Mouse (Mus musculus): ENCODE results near the gene Nadsyn1. TPM values are rescaled to one million over a fixed set of nuclear protein-coding genes. Genes with fewer than 3 reads are reported as not detected.

The Nadsyn1 gene
- polyA plus RNA-seq, 1 experiment = 31.3 TPM

GRCm38 (mm10) chr7:143805199-143805624 is 17.4 kb downstream of the Nadsyn1 start:
- DNase-seq = peak; percentile 62

GRCm38 (mm10) chr7:143801195-143802065 is 21.2 kb downstream of the Nadsyn1 start:
- DNase-seq = no peak

More at GRCm38 (mm10) chr7:143805199-143805624, 17.4 kb downstream of the Nadsyn1 start:
- 37% methylated on average over 5 of the region's 5 CpGs for WGBS
- Histone ChIP-seq H3K4me1 (ENCODE audit: control insufficient read depth, insufficient read depth, low read length) (no peaks in the 10 kb centered on the region), H3K27ac (ENCODE audit: insufficient read depth, low read depth, low read length) (no peak overlapping the region), H3K4me3 (ENCODE audit: insufficient read depth, low read depth, low read length) (no peak overlapping the region), H3K36me3 (ENCODE audit: control insufficient read depth, insufficient read depth, low read length) (peaks cover 2% of the 10 kb centered on the region; the same call in 1 of the 2 replicates), H3K27me3 (replicated peaks; ENCODE audit: control insufficient read depth, insufficient read depth, low read length) (no peaks in the 10 kb centered on the region)
- TF ChIP-seq POLR2A (IDR thresholded peaks at IDR 0.05; ENCODE audit: low read depth, low read length) (no peak), CTCF (conservative IDR thresholded peaks at IDR 0.05; ENCODE audit: insufficient read depth, insufficient read length, low read depth, low read length) (no peak)

GRCm38 (mm10) chr7:143800770-143801169 is 21.9 kb downstream of the Nadsyn1 start:
- Histone ChIP-seq H3K4me3 (ENCODE audit: insufficient read depth, low read depth, low read length) (no peak overlapping the region), H3K36me3 (ENCODE audit: control insufficient read depth, insufficient read depth, low read length) (peaks cover 3% of the 10 kb centered on the region; the same call in 1 of the 2 replicates), H3K27ac (ENCODE audit: insufficient read depth, low read depth, low read length) (no peak overlapping the region), H3K4me1 (ENCODE audit: control insufficient read depth, insufficient read depth, low read length) (no peaks in the 10 kb centered on the region), H3K27me3 (replicated peaks; ENCODE audit: control insufficient read depth, insufficient read depth, low read length) (no peaks in the 10 kb centered on the region)
- WGBS = 82% methylated on average over 1 of the region's 1 CpGs
- no peak for TF ChIP-seq CTCF (conservative IDR thresholded peaks at IDR 0.05; ENCODE audit: insufficient read depth, insufficient read length, low read depth, low read length)
- TF ChIP-seq POLR2A (IDR thresholded peaks at IDR 0.05; ENCODE audit: low read depth, low read length) = no peak
- DNase-seq = no peak

More at GRCm38 (mm10) chr7:143801195-143802065, 21.2 kb downstream of the Nadsyn1 start:
- Histone ChIP-seq H3K4me3 (ENCODE audit: insufficient read depth, low read depth, low read length) (no peak overlapping the region), H3K27ac (ENCODE audit: insufficient read depth, low read depth, low read length) (no peak overlapping the region), H3K36me3 (ENCODE audit: control insufficient read depth, insufficient read depth, low read length) (peaks cover 3% of the 10 kb centered on the region; the same call in 1 of the 2 replicates), H3K27me3 (replicated peaks; ENCODE audit: control insufficient read depth, insufficient read depth, low read length) (no peaks in the 10 kb centered on the region), H3K4me1 (ENCODE audit: control insufficient read depth, insufficient read depth, low read length) (no peaks in the 10 kb centered on the region)
- TF ChIP-seq POLR2A (IDR thresholded peaks at IDR 0.05; ENCODE audit: low read depth, low read length) (no peak), CTCF (conservative IDR thresholded peaks at IDR 0.05; ENCODE audit: insufficient read depth, insufficient read length, low read depth, low read length) (no peak)
- WGBS = 79% methylated on average over 8 of the region's 8 CpGs

GRCm38 (mm10) chr7:143798783-143799182 is 23.9 kb downstream of the Nadsyn1 start:
- no peaks in the 10 kb centered on the region for H3K27me3 ChIP-seq (replicated peaks; ENCODE audit: control insufficient read depth, insufficient read depth, low read length)
- peaks cover 3% of the 10 kb centered on the region; the same call in 1 of the 2 replicates for H3K36me3 ChIP-seq (ENCODE audit: control insufficient read depth, insufficient read depth, low read length)
- H3K27ac ChIP-seq (ENCODE audit: insufficient read depth, low read depth, low read length) = no peak overlapping the region
- WGBS = 93% methylated on average over 4 of the region's 4 CpGs
- no peak for DNase-seq
- no peak overlapping the region for H3K4me3 ChIP-seq (ENCODE audit: insufficient read depth, low read depth, low read length)
- H3K4me1 ChIP-seq (ENCODE audit: control insufficient read depth, insufficient read depth, low read length) = no peaks in the 10 kb centered on the region
- TF ChIP-seq POLR2A (IDR thresholded peaks at IDR 0.05; ENCODE audit: low read depth, low read length) (no peak), CTCF (conservative IDR thresholded peaks at IDR 0.05; ENCODE audit: insufficient read depth, insufficient read length, low read depth, low read length) (no peak)

GRCm38 (mm10) chr7:143793121-143793520 is 29.5 kb downstream of the Nadsyn1 start:
- 41% methylated on average over 4 of the region's 4 CpGs for WGBS
- peak; percentile 87 for DNase-seq

GRCm38 (mm10) chr7:143792336-143792985 is 30.2 kb downstream of the Nadsyn1 start:
- peaks cover 8% of the 10 kb centered on the region for H3K4me1 ChIP-seq (ENCODE audit: control insufficient read depth, insufficient read depth, low read length)
- TF ChIP-seq POLR2A (IDR thresholded peaks at IDR 0.05; ENCODE audit: low read depth, low read length) = no peak
- TF ChIP-seq CTCF (conservative IDR thresholded peaks at IDR 0.05; ENCODE audit: insufficient read depth, insufficient read length, low read depth, low read length) = no peak
- 45% methylated on average over 6 of the region's 6 CpGs for whole genome bisulfite sequencing
- no peaks in the 10 kb centered on the region for H3K27me3 ChIP-seq (replicated peaks; ENCODE audit: control insufficient read depth, insufficient read depth, low read length)
- H3K27ac ChIP-seq (ENCODE audit: insufficient read depth, low read depth, low read length) = peak overlapping the region; percentile 71
- no peak overlapping the region for H3K4me3 ChIP-seq (ENCODE audit: insufficient read depth, low read depth, low read length)
- peak; percentile 73 for DNase-seq
- no peaks in the 10 kb centered on the region for H3K36me3 ChIP-seq (ENCODE audit: control insufficient read depth, insufficient read depth, low read length)

More at GRCm38 (mm10) chr7:143793121-143793520, 29.5 kb downstream of the Nadsyn1 start:
- TF ChIP-seq POLR2A (IDR thresholded peaks at IDR 0.05; ENCODE audit: low read depth, low read length) (no peak), CTCF (conservative IDR thresholded peaks at IDR 0.05; ENCODE audit: insufficient read depth, insufficient read length, low read depth, low read length) (peak; percentile 74)
- H3K4me3 ChIP-seq (ENCODE audit: insufficient read depth, low read depth, low read length) = no peak overlapping the region
- no peak overlapping the region for H3K27ac ChIP-seq (ENCODE audit: insufficient read depth, low read depth, low read length)
- H3K4me1 ChIP-seq (ENCODE audit: control insufficient read depth, insufficient read depth, low read length) = peaks cover 8% of the 10 kb centered on the region
- H3K27me3 ChIP-seq (replicated peaks; ENCODE audit: control insufficient read depth, insufficient read depth, low read length) = no peaks in the 10 kb centered on the region
- H3K36me3 ChIP-seq (ENCODE audit: control insufficient read depth, insufficient read depth, low read length) = no peaks in the 10 kb centered on the region
